Mouse (Mus musculus): ENCODE measurements around the gene Smok3b. TPM values are rescaled to one million over a fixed set of nuclear protein-coding genes. Genes with fewer than 3 reads are reported as not detected.
"Not testable (repeated sequence)": the region's sequence is repeated elsewhere in the genome, so short reads cannot be mapped to it uniquely, and the experiment has no call there.

Gene Smok3b
- polyA plus RNA-seq, 1 experiment = 0.06 TPM

- no peaks in the 10 kb centered on the region for H3K36me3 ChIP-seq (replicated peaks; ENCODE audit: low read length)
- no peaks in the 10 kb centered on the region for H3K4me1 ChIP-seq
- peaks cover 3% of the 10 kb centered on the region for H3K27me3 ChIP-seq (replicated peaks)
- TF ChIP-seq GATA1 (IDR thresholded peaks at IDR 0.05; ENCODE audit: borderline replicate concordance, low read length) (no peak), FLI1 (IDR thresholded peaks at IDR 0.05; ENCODE audit: low read length) (no peak)
- no peak overlapping the region for H3K4me3 ChIP-seq (replicated peaks)
- no peaks in the 10 kb centered on the region for H3K9me3 ChIP-seq
These were observed 4.7 kb upstream of the Smok3b start for GRCm38 (mm10) chr5:138016530-138016929.

- Histone ChIP-seq H3K36me3 (replicated peaks; ENCODE audit: low read length) (no peaks in the 10 kb centered on the region), H3K27me3 (replicated peaks) (peaks cover 3% of the 10 kb centered on the region), H3K9me3 (no peaks in the 10 kb centered on the region), H3K4me3 (replicated peaks) (no peak overlapping the region), H3K4me1 (no peaks in the 10 kb centered on the region)
- TF ChIP-seq GATA1 (IDR thresholded peaks at IDR 0.05; ENCODE audit: borderline replicate concordance, low read length) (no peak), FLI1 (IDR thresholded peaks at IDR 0.05; ENCODE audit: low read length) (no peak)
These were observed 4.2 kb upstream of the Smok3b start for GRCm38 (mm10) chr5:138016997-138017396.

GRCm38 (mm10) chr5:138019577-138019976 lies 1.7 kb upstream of the Smok3b start:
- not testable (repeated sequence) for H3K9me3 ChIP-seq; H3K36me3 ChIP-seq (replicated peaks; ENCODE audit: low read length); H3K4me1 ChIP-seq; H3K27me3 ChIP-seq (replicated peaks); H3K4me3 ChIP-seq (replicated peaks)

- not testable (repeated sequence) for H3K27me3 ChIP-seq (replicated peaks); H3K36me3 ChIP-seq (replicated peaks; ENCODE audit: low read length); H3K4me1 ChIP-seq; H3K4me3 ChIP-seq (replicated peaks); H3K9me3 ChIP-seq
These were observed 31.7 kb downstream of the Smok3b start, which contains the start of gene Smok3c for GRCm38 (mm10) chr5:138052894-138053293. Smok3c (plus strand) TSS chr5:138053194.

GRCm38 (mm10) chr5:138073803-138074202 lies 52.6 kb downstream of the Smok3b start:
- Histone ChIP-seq H3K36me3 (replicated peaks; ENCODE audit: low read length) (no peaks in the 10 kb centered on the region), H3K27me3 (replicated peaks) (peaks cover 3% of the 10 kb centered on the region), H3K4me1 (no peaks in the 10 kb centered on the region), H3K9me3 (peaks cover 11% of the 10 kb centered on the region), H3K4me3 (replicated peaks) (no peak overlapping the region)
- TF ChIP-seq GATA1 (IDR thresholded peaks at IDR 0.05; ENCODE audit: borderline replicate concordance, low read length) = no peak
- TF ChIP-seq FLI1 (IDR thresholded peaks at IDR 0.05; ENCODE audit: low read length) = no peak

- no peak for TF ChIP-seq GATA1 (IDR thresholded peaks at IDR 0.05; ENCODE audit: borderline replicate concordance, low read length)
- no peak for TF ChIP-seq FLI1 (IDR thresholded peaks at IDR 0.05; ENCODE audit: low read length)
- Histone ChIP-seq H3K27me3 (replicated peaks) (peaks cover 3% of the 10 kb centered on the region), H3K4me3 (replicated peaks) (no peak overlapping the region), H3K36me3 (replicated peaks; ENCODE audit: low read length) (no peaks in the 10 kb centered on the region), H3K9me3 (peaks cover 11% of the 10 kb centered on the region), H3K4me1 (no peaks in the 10 kb centered on the region)
These were observed 54.5 kb downstream of the Smok3b start for GRCm38 (mm10) chr5:138075684-138076083.

GRCm38 (mm10) chr5:138076148-138076547 lies 54.9 kb downstream of the Smok3b start:
- Histone ChIP-seq H3K27me3 (replicated peaks) (peaks cover 3% of the 10 kb centered on the region), H3K4me1 (no peaks in the 10 kb centered on the region), H3K36me3 (replicated peaks; ENCODE audit: low read length) (no peaks in the 10 kb centered on the region), H3K9me3 (peaks cover 11% of the 10 kb centered on the region), H3K4me3 (replicated peaks) (no peak overlapping the region)
- no peak for TF ChIP-seq FLI1 (IDR thresholded peaks at IDR 0.05; ENCODE audit: low read length)
- TF ChIP-seq GATA1 (IDR thresholded peaks at IDR 0.05; ENCODE audit: borderline replicate concordance, low read length) = no peak

- no peak overlapping the region for H3K4me3 ChIP-seq (replicated peaks)
- peaks cover 2% of the 10 kb centered on the region for H3K27me3 ChIP-seq (replicated peaks)
- TF ChIP-seq FLI1 (IDR thresholded peaks at IDR 0.05; ENCODE audit: low read length) (no peak), GATA1 (IDR thresholded peaks at IDR 0.05; ENCODE audit: borderline replicate concordance, low read length) (no peak)
- no peaks in the 10 kb centered on the region for H3K36me3 ChIP-seq (replicated peaks; ENCODE audit: low read length)
- H3K4me1 ChIP-seq = no peaks in the 10 kb centered on the region; the same call in 1 of the 2 replicates
- H3K9me3 ChIP-seq = peaks cover 15% of the 10 kb centered on the region
These were observed 59.2 kb downstream of the Smok3b start for GRCm38 (mm10) chr5:138080456-138080855.

- H3K27me3 ChIP-seq (replicated peaks) = peaks cover 1% of the 10 kb centered on the region
- TF ChIP-seq FLI1 (IDR thresholded peaks at IDR 0.05; ENCODE audit: low read length) (no peak), GATA1 (IDR thresholded peaks at IDR 0.05; ENCODE audit: borderline replicate concordance, low read length) (no peak)
- no peak overlapping the region for H3K4me3 ChIP-seq (replicated peaks)
These were observed 60.2 kb downstream of the Smok3b start for GRCm38 (mm10) chr5:138081446-138081845.

GRCm38 (mm10) chr5:138083318-138083900 lies 62.2 kb downstream of the Smok3b start:
- H3K4me3 ChIP-seq (replicated peaks) = no peak overlapping the region
- H3K27me3 ChIP-seq (replicated peaks) = no peaks in the 10 kb centered on the region
- H3K4me1 ChIP-seq = peaks cover 22% of the 10 kb centered on the region
- peaks cover 11% of the 10 kb centered on the region for H3K36me3 ChIP-seq (replicated peaks; ENCODE audit: low read length)
- H3K9me3 ChIP-seq = peaks cover 7% of the 10 kb centered on the region
- TF ChIP-seq FLI1 (IDR thresholded peaks at IDR 0.05; ENCODE audit: low read length) (no peak), GATA1 (IDR thresholded peaks at IDR 0.05; ENCODE audit: borderline replicate concordance, low read length) (no peak)

More at GRCm38 (mm10) chr5:138081446-138081845, 60.2 kb downstream of the Smok3b start:
- Histone ChIP-seq H3K36me3 (replicated peaks; ENCODE audit: low read length) (no peaks in the 10 kb centered on the region), H3K4me1 (peaks cover 8% of the 10 kb centered on the region; the same call in 1 of the 2 replicates), H3K9me3 (peaks cover 15% of the 10 kb centered on the region)

GRCm38 (mm10) chr5:138083936-138084335 lies 62.7 kb downstream of the Smok3b start:
- TF ChIP-seq FLI1 (IDR thresholded peaks at IDR 0.05; ENCODE audit: low read length) (no peak), GATA1 (IDR thresholded peaks at IDR 0.05; ENCODE audit: borderline replicate concordance, low read length) (no peak)
- Histone ChIP-seq H3K27me3 (replicated peaks) (no peaks in the 10 kb centered on the region), H3K36me3 (replicated peaks; ENCODE audit: low read length) (peaks cover 14% of the 10 kb centered on the region), H3K4me3 (replicated peaks) (no peak overlapping the region), H3K9me3 (0 out of 2 replicates have a peak, but pooled peaks cover 4% of the 10 kb centered on the region), H3K4me1 (peaks cover 26% of the 10 kb centered on the region)

All from megakaryocyte, embryonic 14.5 days (primary cell).